In genomic region chr11:50231411-50231810, GRCm38 (mm10) we compare ENCODE assay signal across 1 mouse cellular context.
TF ChIP-seq lines count a peak whose summit lies in the region.

No protein-coding gene starts in this region.

TF ChIP-seq in CH12.LX, 34 proteins besides CTCF, POLR2A, EP300 and RAD21 (continued from another document):
- TF ChIP-seq KAT2A (IDR thresholded peaks at IDR 0.05; ENCODE audit: insufficient replicate concordance, low read length) (no peak), MAZ (IDR thresholded peaks at IDR 0.05; ENCODE audit: low read depth, low read length) (peak; percentile 78; the same call in 1 of the 2 replicates), ZKSCAN1 (IDR thresholded peaks at IDR 0.05; ENCODE audit: borderline replicate concordance, low read depth, low read length) (no peak), SIN3A (IDR thresholded peaks at IDR 0.05; ENCODE audit: low read length) (0 out of 2 replicates have a peak, but pooled peaks have one; percentile 72), MEF2A (IDR thresholded peaks at IDR 0.05; ENCODE audit: borderline replicate concordance, low read depth, low read length) (0 out of 2 replicates have a peak, but pooled peaks have one; percentile 17), MAFK (IDR thresholded peaks at IDR 0.05; ENCODE audit: insufficient replicate concordance, low read length) (no peak), ZC3H11A (IDR thresholded peaks at IDR 0.05; ENCODE audit: low read depth, low read length) (peak; percentile 50; the same call in 1 of the 2 replicates), SMC3 (IDR thresholded peaks at IDR 0.05; ENCODE audit: low read depth, low read length) (peak; percentile 90), IRF4 (IDR thresholded peaks at IDR 0.05; ENCODE audit: low read depth, low read length) (no peak), HCFC1 (IDR thresholded peaks at IDR 0.05; ENCODE audit: low read depth, low read length) (0 out of 2 replicates have a peak, but pooled peaks have one; percentile 10), NELFE (IDR thresholded peaks at IDR 0.05; ENCODE audit: low read depth, low read length) (peak; percentile 56; the same call in 1 of the 2 replicates)
